Mouse (Mus musculus) embryo, embryonic 10.5 days (tissue): Measurements from ENCODE around the gene B3gnt6.
A peak's percentile ranks its signal among the peaks of the same experiment; 100 is the strongest.
"Not testable (repeated sequence)": the region's sequence is repeated elsewhere in the genome, so short reads cannot be mapped to it uniquely, and the experiment has no call there.

Source experiments
- DNase-seq: peaks from one replicate; pipeline ENCODE4 v3.0.0-alpha.2; 2015; ENCODE audit warnings: low spot score

The B3gnt6 gene

GRCm38 (mm10) chr7:98199381-98199780 lies at the start of gene B3gnt6:
Gene B3gnt6 (minus strand): TSS chr7:98199481.
- no peak for DNase-seq

GRCm38 (mm10) chr7:98236686-98237359 lies 37.5 kb upstream of the B3gnt6 start:
- DNase-seq = no peak

- DNase-seq = no peak
Observed at GRCm38 (mm10) chr7:98223796-98224195, 24.5 kb upstream of the B3gnt6 start.

- DNase-seq = no peak
Observed at GRCm38 (mm10) chr7:98216713-98217112, 17.4 kb upstream of the B3gnt6 start.

DNA sequence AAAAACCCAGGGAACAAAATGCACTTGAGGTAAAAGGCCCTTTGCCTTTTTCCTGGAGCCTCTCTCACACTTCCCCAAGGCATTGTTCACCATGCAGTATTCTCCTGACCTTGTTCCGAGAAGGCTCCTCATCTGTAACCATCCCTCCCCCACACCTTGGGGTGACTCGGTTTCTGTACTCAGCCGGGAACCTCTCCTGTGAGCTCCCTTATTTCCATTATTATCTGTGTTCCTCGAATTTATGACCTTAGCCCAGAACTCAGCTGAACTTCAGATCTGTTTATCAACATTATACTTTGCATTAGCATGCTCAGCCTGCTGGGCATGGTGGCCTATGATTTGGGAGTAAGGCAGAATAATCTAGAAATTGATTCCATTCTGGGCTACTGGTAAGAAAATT lies 3.7 kb upstream of the B3gnt6 start:
- DNase-seq = no peak

DNA sequence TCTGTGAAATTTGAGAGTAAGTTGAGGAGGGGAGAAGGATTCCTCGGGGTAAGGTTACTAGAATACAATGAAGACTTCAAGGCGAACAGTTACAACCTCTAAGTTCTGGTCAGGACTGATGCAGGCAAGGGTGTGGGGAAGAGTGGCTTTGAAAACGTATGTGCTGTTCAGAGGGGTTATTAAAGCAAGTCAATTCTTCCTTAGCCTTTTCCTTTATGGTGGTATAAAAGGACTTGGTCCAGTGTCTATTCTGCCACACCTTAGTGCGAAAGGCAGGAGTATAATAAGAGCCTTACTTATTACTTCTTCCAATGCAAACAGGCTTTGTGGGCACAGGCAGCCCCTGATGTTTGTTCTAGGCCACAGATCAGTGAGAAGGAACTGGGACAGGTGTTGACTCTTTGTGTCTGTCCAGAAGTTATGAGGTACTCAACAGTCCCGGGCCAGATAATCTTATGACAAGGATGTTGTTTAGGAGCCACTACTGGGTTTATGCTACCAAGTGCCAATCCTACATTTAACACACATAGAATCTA lies 2.3 kb upstream of the B3gnt6 start:
- DNase-seq = no peak

- DNase-seq = no peak
Observed at GRCm38 (mm10) chr7:98200396-98200795, 1.1 kb upstream of the B3gnt6 start.

DNA sequence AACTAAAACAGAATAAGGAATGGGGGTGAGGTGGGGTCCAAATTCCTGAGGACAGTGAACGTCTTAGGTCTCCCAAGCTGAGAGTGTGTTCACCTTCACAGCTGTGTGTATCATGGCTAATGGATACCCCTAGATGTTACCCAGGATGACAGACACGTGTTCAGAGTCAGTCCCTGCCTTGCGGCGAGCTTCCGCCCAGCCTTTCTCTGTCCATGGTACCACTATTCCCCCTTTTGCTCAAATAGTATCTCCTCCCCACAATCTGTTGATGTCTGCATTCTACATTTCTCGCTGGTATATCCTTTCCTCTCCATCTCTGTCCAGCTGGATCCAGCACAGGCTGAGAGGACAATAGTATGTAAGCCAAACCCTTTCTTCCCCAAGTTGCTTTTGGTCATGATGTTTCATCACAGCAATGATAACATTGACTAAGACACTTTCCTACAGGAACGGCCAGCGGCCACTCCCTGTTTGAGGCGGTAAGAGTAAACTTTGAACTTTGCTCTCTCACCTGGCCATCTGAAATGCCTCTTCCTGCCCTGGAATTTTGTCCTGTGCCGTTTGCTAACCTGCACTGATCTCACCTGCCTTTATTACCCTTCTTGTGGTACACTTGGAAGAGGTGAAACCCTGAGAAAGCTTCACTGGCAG lies 4.0 kb downstream of the B3gnt6 start:
- peak; percentile 57 for DNase-seq

- DNase-seq = peak; percentile 24
Observed at GRCm38 (mm10) chr7:98194026-98194792, 5.1 kb downstream of the B3gnt6 start.

GRCm38 (mm10) chr7:98193515-98194025 lies 5.7 kb downstream of the B3gnt6 start:
- DNase-seq = peak; percentile 64

DNA sequence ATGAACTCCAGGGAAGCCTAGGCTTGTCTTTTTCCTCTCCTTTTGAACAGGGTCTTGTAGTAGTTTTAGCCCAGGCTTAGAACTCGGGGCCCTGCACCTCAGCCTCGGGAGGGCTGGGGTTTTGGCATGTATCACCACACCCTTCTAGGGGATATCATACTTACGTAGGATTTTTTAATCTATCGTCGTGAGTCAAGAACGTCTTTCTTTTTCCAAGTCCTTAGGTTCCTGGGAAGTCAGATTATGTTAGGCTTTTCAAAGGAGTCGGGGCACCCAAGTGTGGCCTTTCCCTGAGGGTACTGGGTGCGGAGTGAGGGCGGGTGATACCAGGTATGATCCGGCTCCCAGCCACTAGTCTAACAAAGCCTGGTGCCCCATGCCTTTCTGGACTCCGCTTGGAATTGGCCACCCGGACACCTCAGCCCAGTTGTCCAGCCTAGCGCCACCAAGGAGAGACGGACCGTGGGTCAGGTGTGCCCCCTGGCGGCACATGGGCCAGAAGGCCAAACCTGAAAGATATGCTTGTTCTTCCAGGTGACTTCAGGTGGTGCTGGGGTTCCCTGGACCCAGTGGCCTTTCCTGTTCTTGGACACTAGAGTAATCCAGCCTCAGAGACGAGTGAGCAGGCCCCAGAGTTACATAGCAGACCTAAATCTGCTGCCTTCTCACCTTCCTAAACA lies 7.6 kb downstream of the B3gnt6 start:
- peak; percentile 40 for DNase-seq

DNA sequence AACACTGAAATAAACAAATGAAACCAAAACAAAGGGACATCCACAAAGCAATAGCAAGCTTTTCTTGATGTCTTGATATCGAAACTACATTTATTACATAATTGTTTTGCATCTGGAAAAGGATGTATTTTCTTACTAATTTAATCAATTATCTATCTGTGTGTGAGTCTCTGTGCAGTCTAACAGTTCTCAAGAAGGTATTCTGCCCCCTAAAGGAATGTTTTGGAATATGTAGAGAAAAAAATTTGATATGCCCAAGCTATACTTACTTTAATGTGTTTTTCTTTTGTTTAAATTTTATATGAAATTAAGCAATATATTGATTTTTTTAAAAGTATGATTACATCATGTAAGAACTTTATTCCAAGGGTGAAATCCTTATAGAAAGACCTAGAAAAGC lies 8.7 kb downstream of the B3gnt6 start:
- no peak for DNase-seq

DNA sequence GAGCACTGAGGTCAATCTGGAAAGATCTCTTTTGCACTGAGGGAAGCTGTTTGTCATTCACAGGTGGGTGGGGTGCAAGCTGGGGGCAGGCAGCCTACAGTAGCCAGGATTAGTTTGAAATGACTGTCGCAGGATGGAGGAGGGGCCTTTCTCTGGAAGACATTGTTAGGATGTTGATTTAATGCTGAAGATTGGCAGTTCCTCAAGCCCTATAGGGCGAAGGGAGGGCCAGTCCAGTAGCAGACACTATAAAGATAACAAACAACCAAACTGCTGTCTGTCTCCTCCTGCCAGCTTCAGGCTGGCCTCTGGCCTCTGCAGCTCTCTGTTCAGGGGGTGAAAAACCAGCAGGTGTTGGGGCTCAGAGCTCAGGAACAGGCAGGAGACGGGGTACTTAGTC lies 9.5 kb downstream of the B3gnt6 start:
- no peak for DNase-seq

GRCm38 (mm10) chr7:98188680-98189079 lies 10.6 kb downstream of the B3gnt6 start:
- no peak for DNase-seq

DNA sequence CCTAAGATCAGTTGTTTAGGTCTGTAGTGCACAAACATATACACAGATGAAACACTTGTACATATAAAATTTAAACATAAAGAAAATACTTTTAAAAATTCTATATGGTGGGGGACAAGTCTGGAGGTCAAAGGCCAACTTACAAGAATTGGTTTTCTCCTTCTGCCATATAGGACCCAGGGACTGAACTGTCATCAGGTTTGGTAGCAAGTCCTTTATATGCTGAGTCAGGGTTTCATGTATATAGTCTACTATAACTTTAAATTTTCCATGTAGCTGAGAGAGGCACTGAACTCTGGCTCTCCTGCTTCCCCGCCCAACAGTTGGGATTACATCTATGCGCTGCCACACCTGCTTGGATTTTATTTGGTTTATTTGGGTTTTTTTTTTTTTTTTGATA lies 11.0 kb downstream of the B3gnt6 start:
- no peak for DNase-seq

- DNase-seq = not testable (repeated sequence)
Observed at GRCm38 (mm10) chr7:98187332-98187731, 11.9 kb downstream of the B3gnt6 start.

DNA sequence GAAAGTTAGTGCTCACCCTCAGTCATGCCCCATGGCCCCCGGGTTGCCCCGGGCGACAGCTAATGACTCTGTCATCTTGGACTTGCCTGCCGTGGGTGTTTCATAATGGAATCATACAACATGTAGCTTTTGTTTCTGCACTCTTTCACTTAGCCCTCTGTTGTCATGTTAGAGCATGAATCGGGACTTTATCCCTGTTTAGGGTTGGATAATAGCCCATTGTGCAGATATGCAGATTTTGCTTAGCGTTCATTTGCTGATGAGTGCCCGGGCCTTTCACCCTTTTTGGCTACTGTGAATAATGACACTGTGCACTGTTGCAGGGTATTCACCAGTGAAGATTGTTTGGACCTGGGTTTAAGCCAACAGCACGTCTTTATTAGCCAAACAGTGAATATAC lies 12.6 kb downstream of the B3gnt6 start:
- peak; percentile 58 for DNase-seq

DNA sequence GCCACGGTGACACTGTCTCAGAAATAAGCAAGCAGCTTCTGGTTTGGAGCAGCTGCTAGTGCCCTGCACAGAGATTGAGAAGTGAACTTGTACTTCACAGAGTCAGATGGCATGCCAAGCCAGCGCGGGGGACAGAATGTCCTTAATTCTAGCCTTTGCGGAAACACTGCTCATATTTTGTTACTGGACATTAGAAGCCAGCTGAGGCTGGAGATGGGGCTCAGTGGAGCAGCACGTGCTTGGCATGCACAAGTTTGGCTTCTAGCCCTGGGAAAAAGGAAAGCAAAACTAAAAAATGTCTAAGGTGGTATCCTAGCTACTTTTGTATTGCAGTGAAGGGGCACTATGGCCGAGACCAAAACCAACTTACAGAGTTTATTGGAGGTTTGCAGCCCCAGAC lies 14.0 kb downstream of the B3gnt6 start:
- DNase-seq = no peak

GRCm38 (mm10) chr7:98178560-98179231 lies 20.6 kb downstream of the B3gnt6 start:
- DNase-seq = no peak

GRCm38 (mm10) chr7:98177929-98178559 lies 21.2 kb downstream of the B3gnt6 start, which contains the start of gene Capn5:
Gene Capn5 (minus strand): TSS chr7:98178274.
- DNase-seq = peak; percentile 89

GRCm38 (mm10) chr7:98177566-98177928 lies 21.7 kb downstream of the B3gnt6 start:
- no peak for DNase-seq
